Mouse (Mus musculus) retina, postnatal 1 day (tissue): ENCODE measurements around the gene Cnih2.
A peak's percentile ranks its signal among the peaks of the same experiment; 100 is the strongest.

Experiments
- DNase-seq: peaks from one replicate; pipeline ENCODE4 v3.0.0-alpha.2; 2012

Gene Cnih2

GRCm38 (mm10) chr19:5098363-5099143, at the start of gene Cnih2:
Cnih2 (minus strand) TSS chr19:5098521.
- DNase-seq, result peak; percentile 79

GRCm38 (mm10) chr19:5139640-5140039, 41.3 kb upstream of the Cnih2 start:
- DNase-seq, result peak; percentile 71

GRCm38 (mm10) chr19:5131237-5131636, 32.9 kb upstream of the Cnih2 start:
- no peak for DNase-seq

GRCm38 (mm10) chr19:5129770-5130169, 31.4 kb upstream of the Cnih2 start:
- peak; percentile 21 for DNase-seq

- DNase-seq, result peak; percentile 33
These were observed 25.8 kb upstream of the Cnih2 start for GRCm38 (mm10) chr19:5124055-5124614.

- DNase-seq, result no peak
These were observed 24.9 kb upstream of the Cnih2 start for GRCm38 (mm10) chr19:5123241-5123640.

GRCm38 (mm10) chr19:5122492-5122891, 24.2 kb upstream of the Cnih2 start:
- DNase-seq, result no peak

- DNase-seq, result no peak
These were observed 20.0 kb upstream of the Cnih2 start, which contains the start of gene Klc2 for GRCm38 (mm10) chr19:5118384-5118698. Klc2 (minus strand) TSS chr19:5118560.

GRCm38 (mm10) chr19:5117494-5118383, 19.4 kb upstream of the Cnih2 start:
- peak; percentile 94 for DNase-seq

- no peak for DNase-seq
These were observed 15.5 kb upstream of the Cnih2 start for GRCm38 (mm10) chr19:5113783-5114182.

- peak; percentile 47 for DNase-seq
These were observed 11.5 kb upstream of the Cnih2 start for GRCm38 (mm10) chr19:5109659-5110453.

GRCm38 (mm10) chr19:5108702-5109101, 10.4 kb upstream of the Cnih2 start:
- DNase-seq, result no peak

GRCm38 (mm10) chr19:5108271-5108575, 9.9 kb upstream of the Cnih2 start:
- peak; percentile 59 for DNase-seq

GRCm38 (mm10) chr19:5107556-5108270, 9.4 kb upstream of the Cnih2 start:
- no peak for DNase-seq

GRCm38 (mm10) chr19:5106731-5107191, 8.4 kb upstream of the Cnih2 start, which contains the start of gene Rab1b:
Rab1b (minus strand) TSS chr19:5107072.
- peak; percentile 99 for DNase-seq

- DNase-seq, result no peak
These were observed 7.8 kb upstream of the Cnih2 start for GRCm38 (mm10) chr19:5106074-5106473.

GRCm38 (mm10) chr19:5097521-5098362, 579 bp downstream of the Cnih2 start:
- DNase-seq, result peak; percentile 51

- DNase-seq, result peak; percentile 40
These were observed 2.3 kb downstream of the Cnih2 start for GRCm38 (mm10) chr19:5095887-5096474.

GRCm38 (mm10) chr19:5094746-5095417, 3.4 kb downstream of the Cnih2 start:
- DNase-seq, result no peak

GRCm38 (mm10) chr19:5094243-5094632, 4.1 kb downstream of the Cnih2 start:
- DNase-seq, result peak; percentile 97
